ENCODE assay signal across 8 mouse cellular contexts in genomic region chr5:34210279-34210678, GRCm38 (mm10). TPM values are rescaled to one million over a fixed set of nuclear protein-coding genes. Genes with fewer than 3 reads are reported as not detected.
DNase-seq lines count a peak whose midpoint lies in the region; ATAC-seq and TF ChIP-seq lines count a peak whose summit lies in the region.

No protein-coding gene starts in this region.

- H3K36me3 ChIP-seq in E14TG2a.4 (ENCODE audit: insufficient read depth, low read length), result peaks cover 16% of the 10 kb centered on the region
- no peaks in the 10 kb centered on the region for H3K36me3 ChIP-seq in embryonic facial prominence, embryonic 14.5 days (ENCODE audit: control insufficient read depth, insufficient read depth, low read length)
- H3K36me3 ChIP-seq in heart, postnatal 0 days (replicated peaks; ENCODE audit: control insufficient read depth, insufficient read depth, low read length), result no peaks in the 10 kb centered on the region
- no peaks in the 10 kb centered on the region for H3K36me3 ChIP-seq in liver, postnatal 0 days (replicated peaks; ENCODE audit: insufficient read depth, low read length)

- H3K27ac ChIP-seq in bone marrow, adult 2 months (ENCODE audit: control insufficient read depth, insufficient read depth, low read depth, low read length, poor library complexity), result no peak overlapping the region
- no peak overlapping the region for H3K27ac ChIP-seq in embryonic facial prominence, embryonic 14.5 days (replicated peaks; ENCODE audit: low read depth, low read length)
- H3K27ac ChIP-seq in heart, postnatal 0 days (ENCODE audit: low read depth), result no peak overlapping the region
- no peak overlapping the region for H3K27ac ChIP-seq in liver, postnatal 0 days (ENCODE audit: low read depth)
- no peak overlapping the region for H3K27ac ChIP-seq in olfactory bulb, adult 2 months (ENCODE audit: insufficient read depth, low read depth, low read length)

- peak; percentile 97 for TF ChIP-seq CTCF in E14TG2a.4 (conservative IDR thresholded peaks at IDR 0.05; ENCODE audit: low read length)
- TF ChIP-seq CTCF in bone marrow, adult 2 months (IDR thresholded peaks at IDR 0.05; ENCODE audit: control insufficient read depth, insufficient read depth, low read length), result peak; percentile 92
- TF ChIP-seq CTCF in heart, postnatal 0 days (IDR thresholded peaks at IDR 0.05; ENCODE audit: low read depth), result peak; percentile 94
- peak; percentile 98 for TF ChIP-seq CTCF in liver, postnatal 0 days (IDR thresholded peaks at IDR 0.05; ENCODE audit: low read depth)
- peak; percentile 57; the same call in 1 of the 2 replicates for TF ChIP-seq CTCF in olfactory bulb, adult 2 months (IDR thresholded peaks at IDR 0.05; ENCODE audit: insufficient read depth, low read depth, low read length)

- DNase-seq in embryonic facial prominence, embryonic 14.5 days (ENCODE audit: low spot score), result peak; percentile 90
- peak; percentile 88 for DNase-seq in heart, postnatal 0 days (ENCODE audit: low spot score)
- peak; percentile 76 for DNase-seq in kidney, postnatal 14 days
- peak; percentile 78 for DNase-seq in liver, postnatal 0 days
- DNase-seq in thymus, adult 18-20 months, result peak; percentile 60 to 74

- H3K9ac ChIP-seq in embryonic facial prominence, embryonic 14.5 days (ENCODE audit: low read depth, low read length), result no peak overlapping the region
- H3K9ac ChIP-seq in heart, postnatal 0 days (replicated peaks; ENCODE audit: low read depth, low read length), result no peak overlapping the region
- H3K9ac ChIP-seq in liver, postnatal 0 days (replicated peaks), result no peak overlapping the region

- H3K27me3 ChIP-seq in E14TG2a.4 (ENCODE audit: insufficient read depth, low read length), result no peaks in the 10 kb centered on the region
- H3K27me3 ChIP-seq in embryonic facial prominence, embryonic 14.5 days (replicated peaks; ENCODE audit: control insufficient read depth, insufficient read depth, low read length), result no peaks in the 10 kb centered on the region
- no peaks in the 10 kb centered on the region for H3K27me3 ChIP-seq in heart, postnatal 0 days (ENCODE audit: control insufficient read depth, insufficient read depth, low read length)
- H3K27me3 ChIP-seq in liver, postnatal 0 days (ENCODE audit: insufficient read depth, low read length), result no peaks in the 10 kb centered on the region

- TF ChIP-seq POLR2A in bone marrow, adult 2 months (IDR thresholded peaks at IDR 0.05; ENCODE audit: borderline replicate concordance, control insufficient read depth, low read depth, low read length), result no peak
- TF ChIP-seq POLR2A in olfactory bulb, adult 2 months (IDR thresholded peaks at IDR 0.05; ENCODE audit: insufficient read depth, low read depth, low read length), result no peak

- no peak for TF ChIP-seq EP300 in heart, postnatal 0 days (IDR thresholded peaks at IDR 0.05; ENCODE audit: low read depth)
- no peak for TF ChIP-seq EP300 in liver, postnatal 0 days (IDR thresholded peaks at IDR 0.05; ENCODE audit: low read depth)

- no peak overlapping the region for H3K4me2 ChIP-seq in embryonic facial prominence, embryonic 14.5 days (ENCODE audit: low read depth, low read length)
- no peak overlapping the region for H3K4me2 ChIP-seq in heart, postnatal 0 days (ENCODE audit: low read depth, low read length)
- H3K4me2 ChIP-seq in liver, postnatal 0 days (ENCODE audit: low read depth, low read length), result no peak overlapping the region

- 3% methylated on average over 1 of the region's 1 CpGs for WGBS in bone marrow, adult 2 months
- WGBS in embryonic facial prominence, embryonic 14.5 days, result 0% methylated on average over 1 of the region's 1 CpGs
- WGBS in heart, postnatal 0 days, result 10% methylated on average over 1 of the region's 1 CpGs
- WGBS in liver, postnatal 0 days (ENCODE audit: insufficient replicate concordance), result 3% methylated on average over 1 of the region's 1 CpGs
- WGBS in olfactory bulb, adult 2 months, result 0% methylated on average over 1 of the region's 1 CpGs

- ATAC-seq in embryonic facial prominence, embryonic 14.5 days (ENCODE audit: low read depth), result peak; percentile 92
- peak; percentile 67 for ATAC-seq in heart, postnatal 0 days (ENCODE audit: insufficient read depth, low read depth)
- ATAC-seq in liver, postnatal 0 days, result peak; percentile 84

- H3K4me3 ChIP-seq in E14TG2a.4 (replicated peaks; ENCODE audit: low read length), result no peak overlapping the region
- no peak overlapping the region for H3K4me3 ChIP-seq in bone marrow, adult 2 months (replicated peaks; ENCODE audit: control insufficient read depth, low read depth, low read length)
- no peak overlapping the region for H3K4me3 ChIP-seq in embryonic facial prominence, embryonic 14.5 days (ENCODE audit: low read depth, low read length)
- H3K4me3 ChIP-seq in heart, postnatal 0 days (ENCODE audit: low read depth, low read length), result no peak overlapping the region
- H3K4me3 ChIP-seq in liver, postnatal 0 days (ENCODE audit: low read depth, low read length), result no peak overlapping the region
- no peak overlapping the region for H3K4me3 ChIP-seq in olfactory bulb, adult 2 months (ENCODE audit: insufficient read depth, low read depth, low read length)

- H3K9me3 ChIP-seq in E14TG2a.4 (ENCODE audit: low read length), result no peaks in the 10 kb centered on the region
- no peaks in the 10 kb centered on the region for H3K9me3 ChIP-seq in embryonic facial prominence, embryonic 14.5 days (ENCODE audit: control insufficient read depth, low read length)
- H3K9me3 ChIP-seq in heart, postnatal 0 days (replicated peaks; ENCODE audit: control insufficient read depth, low read length), result no peaks in the 10 kb centered on the region
- H3K9me3 ChIP-seq in liver, postnatal 0 days (ENCODE audit: low read length), result no peaks in the 10 kb centered on the region

- peaks cover 25% of the 10 kb centered on the region for H3K4me1 ChIP-seq in E14TG2a.4 (replicated peaks; ENCODE audit: low read depth, low read length)
- H3K4me1 ChIP-seq in bone marrow, adult 2 months (ENCODE audit: control insufficient read depth, insufficient read depth, low read length), result no peaks in the 10 kb centered on the region
- H3K4me1 ChIP-seq in embryonic facial prominence, embryonic 14.5 days (ENCODE audit: control insufficient read depth, insufficient read depth, low read length), result no peaks in the 10 kb centered on the region
- H3K4me1 ChIP-seq in heart, postnatal 0 days (ENCODE audit: control insufficient read depth, insufficient read depth), result peaks cover 31% of the 10 kb centered on the region
- no peaks in the 10 kb centered on the region for H3K4me1 ChIP-seq in liver, postnatal 0 days (ENCODE audit: insufficient read depth)
- H3K4me1 ChIP-seq in olfactory bulb, adult 2 months (ENCODE audit: control insufficient read depth, insufficient read depth, low read length), result peaks cover 6% of the 10 kb centered on the region

RNA-seq across cellular contexts. Expression of gene Mxd4, which starts 22.8 kb away (rescaled TPM):
- polyA plus RNA-seq in bone marrow, adult 2 months (2011; ENCODE audit: insufficient read depth, insufficient read length, low replicate concordance, missing spikeins), result 21.8 and 51.1 TPM in 2 replicates
- 53.5 and 53.7 TPM in 2 replicates for polyA plus RNA-seq in embryonic facial prominence, embryonic 14.5 days (2014; fragmentation: Nextera tagmentation; extraction: Ambion mirVana)
- 104 and 114 TPM in 2 replicates for total RNA-seq in heart, postnatal 0 days (2014; rRNA removed; ENCODE audit: low replicate concordance)
- polyA plus RNA-seq in heart, postnatal 0 days (2015; fragmentation: Nextera tagmentation; extraction: Ambion mirVana), result 22.5 and 24.5 TPM in 2 replicates
- polyA plus RNA-seq in liver, postnatal 0 days (2015; fragmentation: Nextera tagmentation; extraction: Ambion mirVana), result 7.5 and 9.4 TPM in 2 replicates
- 230 TPM in 1 of 2 replicates, not detected in the other for polyA plus RNA-seq in olfactory bulb, adult 2 months (2012; ENCODE audit: insufficient read depth, insufficient read length, low replicate concordance, missing spikeins)

RNA-seq across cellular contexts. Expression of gene Haus3, which starts 41.0 kb away (rescaled TPM):
- polyA plus RNA-seq in bone marrow, adult 2 months (2011; ENCODE audit: insufficient read depth, insufficient read length, low replicate concordance, missing spikeins), result 18.4 and 37.5 TPM in 2 replicates
- 26.8 and 28.3 TPM in 2 replicates for polyA plus RNA-seq in embryonic facial prominence, embryonic 14.5 days (2014; fragmentation: Nextera tagmentation; extraction: Ambion mirVana)
- total RNA-seq in heart, postnatal 0 days (2014; rRNA removed; ENCODE audit: low replicate concordance), result 5.6 and 17.9 TPM in 2 replicates
- 11.4 and 11.6 TPM in 2 replicates for polyA plus RNA-seq in heart, postnatal 0 days (2015; fragmentation: Nextera tagmentation; extraction: Ambion mirVana)
- 12.3 and 14.0 TPM in 2 replicates for polyA plus RNA-seq in liver, postnatal 0 days (2015; fragmentation: Nextera tagmentation; extraction: Ambion mirVana)
- not detected in 2 replicates for polyA plus RNA-seq in olfactory bulb, adult 2 months (2012; ENCODE audit: insufficient read depth, insufficient read length, low replicate concordance, missing spikeins)

RNA-seq across cellular contexts. Expression of gene Poln, which starts 41.0 kb away (rescaled TPM):
- polyA plus RNA-seq in bone marrow, adult 2 months (2011; ENCODE audit: insufficient read depth, insufficient read length, low replicate concordance, missing spikeins), result 4.3 and 6.2 TPM in 2 replicates
- 0.94 and 1.9 TPM in 2 replicates for polyA plus RNA-seq in embryonic facial prominence, embryonic 14.5 days (2014; fragmentation: Nextera tagmentation; extraction: Ambion mirVana)
- total RNA-seq in heart, postnatal 0 days (2014; rRNA removed; ENCODE audit: low replicate concordance), result 0.19 TPM in 1 of 2 replicates, not detected in the other
- 0.54 and 1.3 TPM in 2 replicates for polyA plus RNA-seq in heart, postnatal 0 days (2015; fragmentation: Nextera tagmentation; extraction: Ambion mirVana)
- polyA plus RNA-seq in liver, postnatal 0 days (2015; fragmentation: Nextera tagmentation; extraction: Ambion mirVana), result 0.38 and 0.47 TPM in 2 replicates
- not detected in 2 replicates for polyA plus RNA-seq in olfactory bulb, adult 2 months (2012; ENCODE audit: insufficient read depth, insufficient read length, low replicate concordance, missing spikeins)
